Mouse (Mus musculus) lung, embryonic 14.5 days (tissue): ENCODE data around the gene Rftn1. TPM values are rescaled to one million over a fixed set of nuclear protein-coding genes. Genes with fewer than 3 reads are reported as not detected.

Experiments used
- ATAC-seq: fragments of 200-750 bp; cut with Nextera tagmentation; 2 replicates; pipeline ENCODE4 v1.8.0; 2017; ENCODE audit warnings: mild to moderate bottlenecking, moderate TSS enrichment, moderate library complexity; ENCODE audit not compliant: insufficient read depth
- DNase-seq: peaks from one replicate; pipeline ENCODE4 v3.0.0-alpha.2; 2015
- H3K27ac ChIP-seq: fragments of 300-500 bp; sonication (generic); 2 replicates; pipeline ENCODE4 v1.5.1; 2014; ENCODE audit warnings: low read depth, mild to moderate bottlenecking, moderate library complexity
- H3K27me3 ChIP-seq: fragments of 300-500 bp; sonication (generic); 2 replicates; pipeline ENCODE4 v1.6.1; 2014; ENCODE audit warnings: low read length, control low read depth; ENCODE audit not compliant: insufficient read depth
- H3K36me3 ChIP-seq: fragments of 300-500 bp; sonication (generic); 2 replicates; pipeline ENCODE4 v1.6.1; 2014; ENCODE audit warnings: control low read depth; ENCODE audit not compliant: insufficient read depth
- H3K4me1 ChIP-seq: fragments of 300-500 bp; sonication (generic); 2 replicates; pipeline ENCODE4 v1.6.1; 2014; ENCODE audit warnings: antibody characterized with exemption, control low read depth; ENCODE audit not compliant: insufficient read depth
- H3K4me2 ChIP-seq: fragments of 300-500 bp; sonication (generic); 2 replicates; pipeline ENCODE4 v1.6.1; 2014; ENCODE audit warnings: mild to moderate bottlenecking
- H3K4me3 ChIP-seq: fragments of 300-500 bp; sonication (generic); 2 replicates; pipeline ENCODE4 v1.5.1; 2014; ENCODE audit warnings: low read depth, low read length
- H3K9ac ChIP-seq: fragments of 300-500 bp; sonication (generic); 2 replicates; pipeline ENCODE4 v1.6.1; 2014
- H3K9me3 ChIP-seq: fragments of 300-500 bp; sonication (generic); 2 replicates; pipeline ENCODE4 v1.6.1; 2016; ENCODE audit warnings: low read depth, low read length, control low read depth
- CTCF ChIP-seq: IDR thresholded peaks from 2 replicates; pipeline ENCODE4 v1.5.1; 2016; ENCODE audit warnings: antibody characterized with exemption, low read depth
- WGBS: fragments of 180-500 bp; shearing (Covaris S2); extraction: QIAGEN DNeasy Blood & Tissue Kit; methylation state at CpG from one replicate; pipeline ENCODE4 v1.1.7; 2014; 5-methylcytosine and 5-hydroxymethylcytosine counted together
- polyA plus RNA-seq: library from polyadenylated mRNA; unstranded; fragments of >200 nt; fragmentation: Nextera tagmentation; extraction: Ambion mirVana; gene quantifications from 2 replicates; pipeline ENCODE4 v1.2.1, GENCODE M21; 2014

The Rftn1 gene
- polyA plus RNA-seq, 1 experiment from 2014 or later: 19.0 TPM

- H3K4me3 ChIP-seq: no peak overlapping the region
- no peaks in the 10 kb centered on the region for H3K36me3 ChIP-seq
- no peaks in the 10 kb centered on the region for H3K9me3 ChIP-seq
- H3K4me2 ChIP-seq: no peak overlapping the region
- TF ChIP-seq CTCF: no peak
- WGBS: 85% methylated on average over 3 of the region's 3 CpGs
- H3K9ac ChIP-seq: no peak overlapping the region
- ATAC-seq (no peak), DNase-seq (no peak)
- no peaks in the 10 kb centered on the region for H3K4me1 ChIP-seq
- H3K27me3 ChIP-seq: no peaks in the 10 kb centered on the region
- H3K27ac ChIP-seq: no peak overlapping the region
Measured at GRCm38 (mm10) chr17:50000580-50000979, 189.9 kb downstream of the Rftn1 start.

- Histone ChIP-seq H3K36me3 (no peaks in the 10 kb centered on the region), H3K4me2 (no peak overlapping the region), H3K4me3 (no peak overlapping the region), H3K27ac (no peak overlapping the region), H3K9me3 (no peaks in the 10 kb centered on the region), H3K4me1 (peaks cover 13% of the 10 kb centered on the region), H3K27me3 (no peaks in the 10 kb centered on the region), H3K9ac (no peak overlapping the region)
- no peak for TF ChIP-seq CTCF
- peak; percentile 11 for DNase-seq
- ATAC-seq: no peak
- WGBS: 42% methylated on average over 5 of the region's 5 CpGs
Measured at GRCm38 (mm10) chr17:49996626-49997152, 193.8 kb downstream of the Rftn1 start.

DNA sequence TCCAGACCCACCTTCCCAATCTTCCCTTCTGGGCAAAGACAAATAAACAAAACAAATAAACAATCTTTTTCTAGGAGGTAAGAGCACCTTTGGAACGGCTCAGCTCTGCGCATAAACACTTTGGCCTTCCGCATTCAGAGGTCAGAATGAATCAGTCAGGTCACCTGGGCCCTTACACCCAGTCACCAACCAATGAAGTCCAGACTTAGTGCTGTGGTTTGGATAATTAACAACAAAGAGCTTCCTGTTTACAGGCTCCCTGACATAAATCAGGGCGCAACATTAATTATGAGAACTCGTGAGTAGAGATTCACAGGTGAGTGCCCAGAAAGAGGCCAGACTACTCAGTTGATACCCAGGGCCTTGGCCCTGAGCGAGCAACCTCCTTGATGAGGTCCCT lies 194.4 kb downstream of the Rftn1 start:
- Histone ChIP-seq H3K9ac (no peak overlapping the region), H3K4me3 (no peak overlapping the region), H3K4me2 (no peak overlapping the region), H3K27ac (no peak overlapping the region), H3K27me3 (no peaks in the 10 kb centered on the region), H3K9me3 (no peaks in the 10 kb centered on the region), H3K4me1 (peaks cover 13% of the 10 kb centered on the region), H3K36me3 (no peaks in the 10 kb centered on the region)
- 79% methylated on average over 6 of the region's 6 CpGs for WGBS
- DNase-seq (no peak), ATAC-seq (no peak)
- TF ChIP-seq CTCF: no peak

DNA sequence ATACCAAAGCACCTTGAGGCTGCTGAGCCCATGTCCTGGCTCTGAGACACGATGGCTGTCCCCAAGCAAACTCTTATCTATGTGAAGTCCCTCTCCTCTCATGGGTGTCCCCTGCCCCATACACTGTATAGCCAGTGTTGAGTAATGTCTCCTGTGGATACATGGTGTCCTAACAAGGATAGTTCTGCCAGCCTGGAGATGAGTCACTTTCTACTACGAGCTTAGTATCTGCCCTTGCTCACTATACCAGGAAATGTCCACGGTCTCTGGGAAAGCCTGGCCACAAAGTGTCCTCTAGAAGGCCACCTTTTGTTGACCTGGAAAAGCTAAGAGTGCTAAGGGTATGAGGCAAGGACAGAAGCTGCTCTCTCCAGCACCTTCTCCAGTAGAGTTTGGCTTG lies 195.2 kb downstream of the Rftn1 start:
- TF ChIP-seq CTCF: no peak
- Histone ChIP-seq H3K36me3 (no peaks in the 10 kb centered on the region), H3K27me3 (no peaks in the 10 kb centered on the region), H3K4me3 (no peak overlapping the region), H3K4me1 (peaks cover 13% of the 10 kb centered on the region), H3K9ac (no peak overlapping the region), H3K27ac (no peak overlapping the region), H3K4me2 (no peak overlapping the region), H3K9me3 (no peaks in the 10 kb centered on the region)
- ATAC-seq (no peak), DNase-seq (no peak)
- 75% methylated on average over 3 of the region's 3 CpGs for WGBS

DNA sequence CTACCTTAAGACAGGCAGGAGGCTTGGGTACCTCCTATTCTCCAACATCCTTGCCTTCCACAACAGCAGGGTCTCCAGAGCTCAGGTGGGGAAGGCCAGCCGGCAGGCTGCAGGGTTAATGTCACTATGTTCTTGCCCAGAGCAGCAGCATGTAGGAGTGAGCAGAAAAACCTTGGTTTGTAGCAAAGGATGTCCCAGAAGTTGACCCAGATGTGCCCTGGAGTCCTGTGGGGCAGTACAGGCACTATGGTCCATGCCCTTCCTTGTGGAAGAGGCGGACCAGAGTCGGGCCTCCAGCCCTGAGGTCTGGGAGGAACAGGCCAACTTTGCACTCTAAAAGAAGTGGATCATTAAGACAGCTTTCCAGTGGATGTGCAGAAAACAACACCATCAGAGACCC lies 196.8 kb downstream of the Rftn1 start:
- no peak overlapping the region for H3K4me3 ChIP-seq
- TF ChIP-seq CTCF: no peak
- H3K4me1 ChIP-seq: peaks cover 13% of the 10 kb centered on the region
- H3K36me3 ChIP-seq: no peaks in the 10 kb centered on the region
- WGBS: 73% methylated on average over 3 of the region's 3 CpGs
- H3K27ac ChIP-seq: no peak overlapping the region
- no peak for ATAC-seq
- no peak overlapping the region for H3K9ac ChIP-seq
- H3K27me3 ChIP-seq: no peaks in the 10 kb centered on the region
- DNase-seq: no peak
- H3K9me3 ChIP-seq: no peaks in the 10 kb centered on the region
- H3K4me2 ChIP-seq: no peak overlapping the region

DNA sequence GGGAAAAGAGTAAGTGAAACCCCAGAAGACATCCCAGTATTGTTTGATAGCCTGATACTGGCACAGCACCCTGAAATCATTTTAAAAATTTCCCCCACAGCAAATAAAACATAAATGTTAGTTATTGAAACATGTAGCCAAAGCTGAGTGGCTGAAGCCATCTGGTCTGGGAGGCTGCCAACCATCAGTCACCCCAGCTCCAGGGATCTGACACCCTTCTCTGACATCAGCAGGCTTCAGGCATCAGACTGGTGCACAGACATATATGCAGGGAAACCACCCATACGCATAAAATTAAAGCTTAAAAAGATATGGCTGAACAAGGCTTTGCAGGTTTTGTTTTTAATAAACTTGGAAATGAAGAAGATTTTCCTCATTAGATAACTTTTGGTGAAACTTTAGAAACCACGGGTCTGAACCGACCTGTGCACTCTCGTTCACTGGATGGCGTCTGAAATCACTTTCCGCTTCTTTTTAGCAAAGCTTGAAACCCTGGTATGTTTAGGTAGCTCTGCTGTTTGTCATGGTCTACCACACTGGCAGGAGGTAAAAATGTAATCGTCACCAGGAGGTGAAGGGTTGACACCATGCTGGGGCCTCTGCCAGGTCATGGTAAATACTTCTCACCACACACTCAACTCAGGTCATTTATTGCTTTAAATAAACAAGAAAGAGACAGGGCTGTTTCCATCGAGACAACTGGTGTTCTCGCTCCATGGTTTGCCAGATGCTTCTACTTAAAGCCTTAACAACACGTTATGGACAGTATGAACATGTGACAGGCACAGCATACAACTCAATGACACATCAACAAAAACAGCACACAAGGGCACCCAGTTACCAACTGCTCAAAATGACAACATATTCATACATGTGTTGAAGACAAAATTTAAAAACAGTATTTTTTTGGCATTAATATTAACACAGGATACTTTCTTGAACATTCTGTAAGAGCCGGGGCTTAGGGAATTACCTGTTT lies 197.6 kb downstream of the Rftn1 start:
- no peak overlapping the region for H3K9ac ChIP-seq
- ATAC-seq (peak; percentile 73), DNase-seq (peak; percentile 78)
- no peaks in the 10 kb centered on the region for H3K36me3 ChIP-seq
- 28% methylated on average over 11 of the region's 11 CpGs for WGBS
- H3K9me3 ChIP-seq: no peaks in the 10 kb centered on the region
- TF ChIP-seq CTCF: no peak
- H3K27ac ChIP-seq: no peak overlapping the region
- no peaks in the 10 kb centered on the region for H3K27me3 ChIP-seq
- H3K4me3 ChIP-seq: no peak overlapping the region
- H3K4me2 ChIP-seq: no peak overlapping the region
- H3K4me1 ChIP-seq: peaks cover 13% of the 10 kb centered on the region

DNA sequence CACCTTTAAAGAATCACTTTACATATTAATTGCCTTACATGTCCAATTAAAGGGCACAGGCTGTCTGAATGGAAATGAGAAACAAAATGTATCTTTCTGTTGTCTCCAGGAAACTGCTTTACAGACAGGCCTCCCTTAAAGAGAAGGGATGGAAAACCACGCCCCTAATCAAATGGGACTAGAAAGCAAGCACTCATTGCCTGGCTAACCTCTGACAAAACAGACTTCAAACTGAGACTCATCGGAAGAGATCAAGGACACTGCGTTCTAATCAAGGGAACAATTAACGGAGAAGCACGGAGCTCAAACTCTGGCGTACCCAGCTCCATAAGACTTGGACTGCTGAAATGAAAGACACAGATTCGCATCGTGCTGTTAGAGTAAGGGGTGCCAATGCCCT lies 200.9 kb downstream of the Rftn1 start:
- no peak overlapping the region for H3K9ac ChIP-seq
- WGBS: 81% methylated on average over 8 of the region's 8 CpGs
- no peaks in the 10 kb centered on the region for H3K36me3 ChIP-seq
- H3K27me3 ChIP-seq: no peaks in the 10 kb centered on the region
- H3K4me2 ChIP-seq: no peak overlapping the region
- ATAC-seq (no peak), DNase-seq (no peak)
- no peak for TF ChIP-seq CTCF
- H3K27ac ChIP-seq: no peak overlapping the region
- H3K9me3 ChIP-seq: no peaks in the 10 kb centered on the region
- H3K4me1 ChIP-seq: peaks cover 13% of the 10 kb centered on the region
- no peak overlapping the region for H3K4me3 ChIP-seq
